Mouse (Mus musculus) testis, adult 2 months (tissue): Measurements from ENCODE around the gene Trim62. TPM values are rescaled to one million over a fixed set of nuclear protein-coding genes. Genes with fewer than 3 reads are reported as not detected.

ENCODE experiments used
- H3K27ac ChIP-seq: fragments of 200-500 bp; 2 replicates; pipeline ENCODE4 v1.5.1; 2012; ENCODE audit warnings: low read depth, low read length; ENCODE audit not compliant: control insufficient read depth, insufficient read depth
- H3K27me3 ChIP-seq: fragments of 200-500 bp; 2 replicates; pipeline ENCODE4 v1.6.1; 2012; ENCODE audit warnings: mild to moderate bottlenecking, low read length, moderate library complexity; ENCODE audit not compliant: control insufficient read depth, insufficient read depth
- H3K36me3 ChIP-seq: fragments of 200-500 bp; 2 replicates; pipeline ENCODE4 v1.6.1; 2012; ENCODE audit warnings: mild to moderate bottlenecking, low read length; ENCODE audit not compliant: control insufficient read depth, insufficient read depth
- H3K4me1 ChIP-seq: fragments of 200-500 bp; 2 replicates; pipeline ENCODE4 v1.6.1; 2012; ENCODE audit warnings: low read length; ENCODE audit not compliant: control insufficient read depth, insufficient read depth
- H3K4me3 ChIP-seq: fragments of 200-500 bp; 2 replicates; pipeline ENCODE4 v1.5.1; 2012; ENCODE audit warnings: low read depth, mild to moderate bottlenecking, low read length, moderate library complexity, mixed read lengths; ENCODE audit not compliant: control insufficient read depth
- CTCF ChIP-seq: fragments of 200-500 bp; IDR thresholded peaks from 2 replicates; pipeline ENCODE4 v1.5.1; 2012; ENCODE audit warnings: low read depth, mild to moderate bottlenecking, inconsistent platforms, low read length, moderate library complexity; ENCODE audit not compliant: control insufficient read depth, insufficient read depth, insufficient replicate concordance
- POLR2A ChIP-seq: fragments of 200-500 bp; IDR thresholded peaks from 2 replicates; pipeline ENCODE4 v1.6.1; 2012; ENCODE audit warnings: low read depth, mild to moderate bottlenecking, inconsistent platforms, low read length, moderate library complexity; ENCODE audit not compliant: control insufficient read depth
- polyA plus RNA-seq: library from polyadenylated mRNA; depleted of rRNA; stranded (reverse); fragments of >200 nt; gene quantifications from 2 replicates; pipeline ENCODE4 v1.2.3, GENCODE M21; 2012

Gene Trim62
- polyA plus RNA-seq, 1 experiment, result 5.8 TPM

GRCm38 (mm10) chr4:128924841-128925606 lies 41.6 kb downstream of the Trim62 start:
- no peaks in the 10 kb centered on the region for H3K27me3 ChIP-seq
- peak overlapping the region; percentile 93 for H3K4me3 ChIP-seq
- H3K4me1 ChIP-seq, result peaks cover 4% of the 10 kb centered on the region
- TF ChIP-seq POLR2A (peak; percentile 74), CTCF (peak; percentile 85; the same call in 1 of the 2 replicates)
- no peaks in the 10 kb centered on the region for H3K36me3 ChIP-seq
- H3K27ac ChIP-seq, result peak overlapping the region; percentile 84

GRCm38 (mm10) chr4:128932783-128933182 lies 49.4 kb downstream of the Trim62 start:
- Histone ChIP-seq H3K27ac (no peak overlapping the region), H3K4me1 (no peaks in the 10 kb centered on the region; the same call in 1 of the 2 replicates), H3K4me3 (peak overlapping the region; percentile 83), H3K36me3 (no peaks in the 10 kb centered on the region), H3K27me3 (no peaks in the 10 kb centered on the region)
- no peak for TF ChIP-seq CTCF
- no peak for TF ChIP-seq POLR2A

- TF ChIP-seq CTCF (no peak), POLR2A (no peak)
- Histone ChIP-seq H3K36me3 (no peaks in the 10 kb centered on the region), H3K4me3 (peak overlapping the region; percentile 83), H3K27me3 (no peaks in the 10 kb centered on the region), H3K4me1 (no peaks in the 10 kb centered on the region; the same call in 1 of the 2 replicates), H3K27ac (no peak overlapping the region; the same call in 1 of the 2 replicates)
Observed at GRCm38 (mm10) chr4:128935595-128935994, 52.2 kb downstream of the Trim62 start.

DNA sequence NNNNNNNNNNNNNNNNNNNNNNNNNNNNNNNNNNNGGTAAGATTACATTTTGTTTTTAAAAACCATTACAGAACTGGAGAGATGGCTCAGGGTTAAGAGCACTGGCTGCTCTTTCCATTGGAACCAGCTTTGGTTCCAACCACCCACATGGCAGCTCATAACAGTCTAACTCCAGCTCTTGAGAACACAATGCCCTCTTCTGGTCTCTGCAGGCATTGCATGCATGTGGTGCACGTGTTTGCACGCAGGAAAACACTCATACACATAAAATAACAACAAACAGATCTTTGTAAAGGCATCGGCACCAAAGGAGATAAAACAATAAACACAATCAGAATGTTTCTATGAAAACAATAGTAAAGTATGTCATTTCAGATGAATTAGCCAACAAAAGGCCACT lies 59.0 kb downstream of the Trim62 start:
- H3K27ac ChIP-seq, result no peak overlapping the region
- H3K36me3 ChIP-seq, result no peaks in the 10 kb centered on the region
- peaks cover 6% of the 10 kb centered on the region for H3K4me1 ChIP-seq
- no peaks in the 10 kb centered on the region for H3K27me3 ChIP-seq
- peak; percentile 38; the same call in 1 of the 2 replicates for TF ChIP-seq CTCF
- no peak for TF ChIP-seq POLR2A
- no peak overlapping the region for H3K4me3 ChIP-seq

GRCm38 (mm10) chr4:128946736-128947135 lies 63.4 kb downstream of the Trim62 start:
- Histone ChIP-seq H3K4me1 (peaks cover 12% of the 10 kb centered on the region), H3K27ac (no peak overlapping the region), H3K4me3 (peak overlapping the region; percentile 77), H3K36me3 (no peaks in the 10 kb centered on the region), H3K27me3 (no peaks in the 10 kb centered on the region)
- TF ChIP-seq POLR2A (no peak), CTCF (no peak)

DNA sequence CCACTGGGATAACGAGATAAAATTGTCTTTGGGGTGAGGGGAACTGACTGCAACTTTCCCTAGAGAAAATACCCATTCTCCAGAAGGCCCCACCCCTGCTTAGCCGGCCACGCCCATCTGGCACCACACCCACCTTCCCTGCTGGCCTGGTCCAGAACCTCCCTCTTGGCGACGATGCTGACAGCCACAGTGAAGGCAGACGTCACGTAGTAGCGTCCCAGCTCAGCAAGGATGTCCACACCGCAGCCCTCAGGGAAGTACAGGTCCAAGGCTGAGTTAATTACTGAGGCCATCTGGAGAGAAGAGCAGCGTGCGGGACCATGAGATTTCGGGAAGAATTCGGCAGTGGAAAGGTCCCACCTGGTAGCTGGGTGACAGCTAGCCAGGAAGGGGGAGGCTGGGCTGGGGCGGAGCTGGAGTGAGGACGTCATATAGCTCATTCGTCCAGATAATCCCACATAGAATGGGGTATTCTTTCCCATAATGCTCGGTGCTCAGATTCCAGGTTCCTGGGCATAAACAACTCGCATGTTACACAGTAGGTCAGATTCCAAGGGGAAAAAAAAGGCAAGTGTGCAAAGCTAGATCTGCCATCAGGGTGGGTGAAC lies 64.0 kb downstream of the Trim62 start:
- TF ChIP-seq CTCF (no peak), POLR2A (peak; percentile 46; the same call in 1 of the 2 replicates)
- no peaks in the 10 kb centered on the region for H3K36me3 ChIP-seq
- no peak overlapping the region for H3K27ac ChIP-seq
- no peaks in the 10 kb centered on the region for H3K27me3 ChIP-seq
- H3K4me1 ChIP-seq, result peaks cover 12% of the 10 kb centered on the region
- H3K4me3 ChIP-seq, result peak overlapping the region; percentile 54

DNA sequence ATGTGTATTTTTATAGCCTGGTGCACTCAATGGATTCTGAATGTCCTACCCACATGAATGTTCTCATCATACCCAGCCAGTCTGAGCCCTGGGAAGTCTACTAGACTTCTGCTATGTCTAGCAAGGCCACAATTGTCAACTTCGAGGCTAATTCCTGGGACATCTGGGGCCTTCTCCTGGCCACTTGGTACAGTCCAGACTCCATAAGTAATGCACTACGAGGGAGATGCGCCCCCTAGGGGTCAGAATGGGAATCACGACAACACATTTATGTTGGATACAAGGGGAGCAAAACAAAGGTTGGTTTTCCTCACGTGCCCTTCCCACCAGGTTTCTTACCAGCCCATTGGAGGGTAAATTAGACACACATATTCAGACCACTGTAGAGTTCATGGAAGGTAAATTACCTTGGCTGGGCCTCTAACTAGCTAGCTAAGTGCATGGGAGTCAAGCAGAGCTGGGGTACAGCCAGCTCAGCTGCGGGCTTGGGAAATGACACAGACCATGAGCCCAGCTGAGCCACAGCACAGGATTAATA lies 64.8 kb downstream of the Trim62 start:
- Histone ChIP-seq H3K27ac (no peak overlapping the region), H3K27me3 (no peaks in the 10 kb centered on the region), H3K36me3 (no peaks in the 10 kb centered on the region), H3K4me3 (no peak overlapping the region), H3K4me1 (peaks cover 12% of the 10 kb centered on the region)
- TF ChIP-seq POLR2A, result no peak
- peak; percentile 63; the same call in 1 of the 2 replicates for TF ChIP-seq CTCF
